Mouse (Mus musculus): Measurements from ENCODE around the gene Inhbe. TPM values are rescaled to one million over a fixed set of nuclear protein-coding genes. Genes with fewer than 3 reads are reported as not detected.
"Not testable (repeated sequence)": the region's sequence is repeated elsewhere in the genome, so short reads cannot be mapped to it uniquely, and the experiment has no call there.

The Inhbe gene
- polyA plus RNA-seq, 1 experiment from 2014 or later, result 0.04 TPM

- Histone ChIP-seq H3K9ac (ENCODE audit: low read depth, low read length) (no peak within 1 kb of the TSS), H3K27me3 (ENCODE audit: control insufficient read depth, insufficient read depth, low read depth, low read length) (peaks cover 37% of the 10 kb centered on the region), H3K4me1 (ENCODE audit: control insufficient read depth, insufficient read depth, low read length) (peaks cover 7% of the 10 kb centered on the region), H3K9me3 (replicated peaks; ENCODE audit: control insufficient read depth, low read length, poor library complexity, severe bottlenecking) (no peaks in the 10 kb centered on the region), H3K27ac (ENCODE audit: low read length) (no peak within 1 kb of the TSS), H3K4me3 (ENCODE audit: low read depth, low read length) (no peak within 1 kb of the TSS), H3K4me2 (ENCODE audit: low read length) (no peak within 1 kb of the TSS), H3K36me3 (ENCODE audit: control insufficient read depth, insufficient read depth, low read length) (no peaks in the 10 kb centered on the region)
- ATAC-seq, result no peak
- 71% methylated on average over 3 of the region's 3 CpGs for WGBS
These were observed 32.6 kb downstream of the Inhbe start, which contains the start of gene Arhgap9 for GRCm38 (mm10) chr10:127321621-127322020. Gene Arhgap9, plus strand, starts transcription at chr10:127321964.

- Histone ChIP-seq H3K4me2 (ENCODE audit: low read length) (no peak overlapping the region), H3K27me3 (ENCODE audit: control insufficient read depth, insufficient read depth, low read depth, low read length) (peaks cover 23% of the 10 kb centered on the region), H3K4me1 (ENCODE audit: control insufficient read depth, insufficient read depth, low read length) (no peaks in the 10 kb centered on the region), H3K9me3 (replicated peaks; ENCODE audit: control insufficient read depth, low read length, poor library complexity, severe bottlenecking) (no peaks in the 10 kb centered on the region), H3K4me3 (ENCODE audit: low read depth, low read length) (no peak overlapping the region), H3K36me3 (ENCODE audit: control insufficient read depth, insufficient read depth, low read length) (no peaks in the 10 kb centered on the region), H3K27ac (ENCODE audit: low read length) (no peak overlapping the region), H3K9ac (ENCODE audit: low read depth, low read length) (no peak overlapping the region)
- 79% methylated on average over 7 of the region's 7 CpGs for WGBS
- ATAC-seq, result no peak
These were observed 34.2 kb downstream of the Inhbe start for GRCm38 (mm10) chr10:127319969-127320368.

- Histone ChIP-seq H3K36me3 (ENCODE audit: control insufficient read depth, insufficient read depth, low read length) (no peaks in the 10 kb centered on the region), H3K4me3 (ENCODE audit: low read depth, low read length) (no peak overlapping the region), H3K9ac (ENCODE audit: low read depth, low read length) (no peak overlapping the region), H3K9me3 (replicated peaks; ENCODE audit: control insufficient read depth, low read length, poor library complexity, severe bottlenecking) (no peaks in the 10 kb centered on the region), H3K27ac (ENCODE audit: low read length) (no peak overlapping the region), H3K4me1 (ENCODE audit: control insufficient read depth, insufficient read depth, low read length) (no peaks in the 10 kb centered on the region), H3K27me3 (ENCODE audit: control insufficient read depth, insufficient read depth, low read depth, low read length) (peaks cover 5% of the 10 kb centered on the region; the same call in 1 of the 2 replicates), H3K4me2 (ENCODE audit: low read length) (no peak overlapping the region)
- no peak for ATAC-seq
- WGBS, result 46% methylated on average over 4 of the region's 4 CpGs
These were observed 36.2 kb downstream of the Inhbe start for GRCm38 (mm10) chr10:127318009-127318408.

GRCm38 (mm10) chr10:127317277-127317676 is 36.9 kb downstream of the Inhbe start:
- H3K4me1 ChIP-seq (ENCODE audit: control insufficient read depth, insufficient read depth, low read length), result peaks cover 4% of the 10 kb centered on the region; the same call in 1 of the 2 replicates
- H3K4me2 ChIP-seq (ENCODE audit: low read length), result no peak overlapping the region
- H3K4me3 ChIP-seq (ENCODE audit: low read depth, low read length), result no peak overlapping the region
- H3K36me3 ChIP-seq (ENCODE audit: control insufficient read depth, insufficient read depth, low read length), result no peaks in the 10 kb centered on the region
- H3K9me3 ChIP-seq (replicated peaks; ENCODE audit: control insufficient read depth, low read length, poor library complexity, severe bottlenecking), result no peaks in the 10 kb centered on the region
- no peak overlapping the region for H3K27ac ChIP-seq (ENCODE audit: low read length)
- H3K27me3 ChIP-seq (ENCODE audit: control insufficient read depth, insufficient read depth, low read depth, low read length), result peaks cover 2% of the 10 kb centered on the region; the same call in 1 of the 2 replicates
- no peak for ATAC-seq
- no peak overlapping the region for H3K9ac ChIP-seq (ENCODE audit: low read depth, low read length)
- WGBS, result 74% methylated on average over 2 of the region's 2 CpGs

GRCm38 (mm10) chr10:127314950-127315349 is 39.3 kb downstream of the Inhbe start:
- not testable (repeated sequence) for H3K4me3 ChIP-seq (ENCODE audit: low read depth, low read length); H3K9me3 ChIP-seq (replicated peaks; ENCODE audit: control insufficient read depth, low read length, poor library complexity, severe bottlenecking); H3K9ac ChIP-seq (ENCODE audit: low read depth, low read length); H3K27ac ChIP-seq (ENCODE audit: low read length); ATAC-seq; H3K4me2 ChIP-seq (ENCODE audit: low read length); H3K27me3 ChIP-seq (ENCODE audit: control insufficient read depth, insufficient read depth, low read depth, low read length); H3K36me3 ChIP-seq (ENCODE audit: control insufficient read depth, insufficient read depth, low read length)
- 83% methylated on average over 1 of the region's 1 CpGs for WGBS
- peaks cover 13% of the 10 kb centered on the region for H3K4me1 ChIP-seq (ENCODE audit: control insufficient read depth, insufficient read depth, low read length)

- peaks cover 13% of the 10 kb centered on the region for H3K4me1 ChIP-seq (ENCODE audit: control insufficient read depth, insufficient read depth, low read length)
- not testable (repeated sequence) for H3K27me3 ChIP-seq (ENCODE audit: control insufficient read depth, insufficient read depth, low read depth, low read length); H3K9ac ChIP-seq (ENCODE audit: low read depth, low read length); H3K4me3 ChIP-seq (ENCODE audit: low read depth, low read length); ATAC-seq; H3K9me3 ChIP-seq (replicated peaks; ENCODE audit: control insufficient read depth, low read length, poor library complexity, severe bottlenecking); H3K27ac ChIP-seq (ENCODE audit: low read length); H3K36me3 ChIP-seq (ENCODE audit: control insufficient read depth, insufficient read depth, low read length); H3K4me2 ChIP-seq (ENCODE audit: low read length)
- WGBS, result 85% methylated on average over 5 of the region's 5 CpGs
These were observed 40.7 kb downstream of the Inhbe start for GRCm38 (mm10) chr10:127313516-127313915.

GRCm38 (mm10) chr10:127312858-127313257 is 41.4 kb downstream of the Inhbe start:
- H3K4me1 ChIP-seq (ENCODE audit: control insufficient read depth, insufficient read depth, low read length), result peaks cover 13% of the 10 kb centered on the region
- H3K9ac ChIP-seq (ENCODE audit: low read depth, low read length), result no peak overlapping the region
- peaks cover 8% of the 10 kb centered on the region for H3K36me3 ChIP-seq (ENCODE audit: control insufficient read depth, insufficient read depth, low read length)
- no peak for ATAC-seq
- no peaks in the 10 kb centered on the region for H3K9me3 ChIP-seq (replicated peaks; ENCODE audit: control insufficient read depth, low read length, poor library complexity, severe bottlenecking)
- no peak overlapping the region; the same call in 1 of the 2 replicates for H3K27ac ChIP-seq (ENCODE audit: low read length)
- H3K4me2 ChIP-seq (ENCODE audit: low read length), result no peak overlapping the region
- H3K27me3 ChIP-seq (ENCODE audit: control insufficient read depth, insufficient read depth, low read depth, low read length), result peaks cover 2% of the 10 kb centered on the region; the same call in 1 of the 2 replicates
- H3K4me3 ChIP-seq (ENCODE audit: low read depth, low read length), result no peak overlapping the region
- 79% methylated on average over 4 of the region's 4 CpGs for WGBS

- Histone ChIP-seq H3K27me3 (ENCODE audit: control insufficient read depth, insufficient read depth, low read depth, low read length) (peaks cover 1% of the 10 kb centered on the region; the same call in 1 of the 2 replicates), H3K4me1 (ENCODE audit: control insufficient read depth, insufficient read depth, low read length) (peaks cover 13% of the 10 kb centered on the region), H3K27ac (ENCODE audit: low read length) (peak overlapping the region; percentile 76), H3K4me3 (ENCODE audit: low read depth, low read length) (peak overlapping the region; percentile 52), H3K9ac (ENCODE audit: low read depth, low read length) (peak overlapping the region; percentile 62), H3K9me3 (replicated peaks; ENCODE audit: control insufficient read depth, low read length, poor library complexity, severe bottlenecking) (no peaks in the 10 kb centered on the region), H3K36me3 (ENCODE audit: control insufficient read depth, insufficient read depth, low read length) (peaks cover 13% of the 10 kb centered on the region), H3K4me2 (ENCODE audit: low read length) (peak overlapping the region; percentile 65)
- ATAC-seq, result peak; percentile 65
- WGBS, result 2% methylated on average over 4 of the region's 4 CpGs
These were observed 41.9 kb downstream of the Inhbe start for GRCm38 (mm10) chr10:127312356-127312676.

- H3K27me3 ChIP-seq (ENCODE audit: control insufficient read depth, insufficient read depth, low read depth, low read length), result no peaks in the 10 kb centered on the region
- H3K27ac ChIP-seq (ENCODE audit: low read length), result peak within 1 kb of the TSS; percentile 76
- no peaks in the 10 kb centered on the region for H3K9me3 ChIP-seq (replicated peaks; ENCODE audit: control insufficient read depth, low read length, poor library complexity, severe bottlenecking)
- peak within 1 kb of the TSS; percentile 69 for H3K9ac ChIP-seq (ENCODE audit: low read depth, low read length)
- H3K4me2 ChIP-seq (ENCODE audit: low read length), result peak within 1 kb of the TSS; percentile 76
- ATAC-seq, result peak; percentile 98
- H3K36me3 ChIP-seq (ENCODE audit: control insufficient read depth, insufficient read depth, low read length), result peaks cover 16% of the 10 kb centered on the region
- peaks cover 13% of the 10 kb centered on the region for H3K4me1 ChIP-seq (ENCODE audit: control insufficient read depth, insufficient read depth, low read length)
- under 1% methylated on average over 64 of the region's 65 CpGs for WGBS
- peak within 1 kb of the TSS; percentile 52 for H3K4me3 ChIP-seq (ENCODE audit: low read depth, low read length)
These were observed 42.5 kb downstream of the Inhbe start, which contains the start of gene Mars for GRCm38 (mm10) chr10:127311476-127312355. Gene Mars, minus strand, starts transcription at chr10:127311786.
